Mouse (Mus musculus) forebrain, postnatal 0 days (tissue): ENCODE data around the gene Pde5a. TPM values are rescaled to one million over a fixed set of nuclear protein-coding genes. Genes with fewer than 3 reads are reported as not detected.
A peak's percentile ranks its signal among the peaks of the same experiment; 100 is the strongest.

Experiments used
- ATAC-seq: fragments of 200-750 bp; cut with Nextera tagmentation; 2 replicates; pipeline ENCODE4 v1.8.0; 2017; ENCODE audit warnings: mild to moderate bottlenecking, moderate library complexity
- DNase-seq: peaks from one replicate; pipeline ENCODE4 v3.0.0-alpha.2; 2015
- H3K27ac ChIP-seq: fragments of 300-500 bp; sonication (generic); 2 replicates; pipeline ENCODE4 v1.5.1; 2014; ENCODE audit warnings: low read depth, mild to moderate bottlenecking, antibody characterized with exemption, low read length, moderate library complexity, mixed read lengths
- H3K27me3 ChIP-seq: fragments of 300-500 bp; sonication (generic); 2 replicates; pipeline ENCODE4 v1.6.1; 2014; ENCODE audit warnings: mild to moderate bottlenecking, low read length, mixed read lengths; ENCODE audit not compliant: insufficient read depth
- H3K36me3 ChIP-seq: fragments of 300-500 bp; sonication (generic); 2 replicates; pipeline ENCODE4 v1.6.1; 2014; ENCODE audit warnings: mild to moderate bottlenecking, moderate library complexity; ENCODE audit not compliant: insufficient read depth
- H3K4me1 ChIP-seq: fragments of 300-500 bp; sonication (generic); 2 replicates; pipeline ENCODE4 v1.6.1; 2014; ENCODE audit warnings: antibody characterized with exemption; ENCODE audit not compliant: insufficient read depth
- H3K4me2 ChIP-seq: fragments of 300-500 bp; sonication (generic); 2 replicates; pipeline ENCODE4 v1.6.1; 2014; ENCODE audit warnings: low read depth, mild to moderate bottlenecking, moderate library complexity
- H3K4me3 ChIP-seq: fragments of 300-500 bp; sonication (generic); 2 replicates; pipeline ENCODE4 v1.5.1; 2014; ENCODE audit warnings: low read depth, low read length, mixed read lengths
- H3K9ac ChIP-seq: fragments of 300-500 bp; sonication (generic); 2 replicates; pipeline ENCODE4 v1.6.1; 2014; ENCODE audit warnings: mild to moderate bottlenecking
- H3K9me3 ChIP-seq: fragments of 300-500 bp; sonication (generic); 2 replicates; pipeline ENCODE4 v1.6.1; 2016; ENCODE audit warnings: low read length
- CTCF ChIP-seq: sonication (generic); IDR thresholded peaks from 2 replicates; pipeline ENCODE4 v1.5.1; 2016; ENCODE audit warnings: antibody characterized with exemption, control low read depth, low read depth
- WGBS: fragments of 180-500 bp; shearing (Covaris S2); extraction: QIAGEN DNeasy Blood & Tissue Kit; methylation state at CpG from one replicate; pipeline ENCODE4 v1.1.7; 2014; 5-methylcytosine and 5-hydroxymethylcytosine counted together
- polyA plus RNA-seq: library from polyadenylated mRNA; unstranded; fragments of >200 nt; fragmentation: Nextera tagmentation; extraction: Ambion mirVana; gene quantifications from 2 replicates; pipeline ENCODE4 v1.2.1, GENCODE M21; 2015
- total RNA-seq: library from RNA; depleted of rRNA; stranded (reverse); fragments of >200 nt; gene quantifications from 2 replicates; pipeline ENCODE4 v1.2.3, GENCODE M21; 2014

The Pde5a gene
- total and polyA plus RNA-seq, 2 experiments from 2014 or later, result 1.4 to 8.7 TPM

- Histone ChIP-seq H3K4me3 (no peak overlapping the region), H3K27ac (no peak overlapping the region), H3K4me1 (0 out of 2 replicates have a peak, but pooled peaks cover 2% of the 10 kb centered on the region), H3K36me3 (no peaks in the 10 kb centered on the region), H3K9ac (no peak overlapping the region), H3K4me2 (no peak overlapping the region), H3K9me3 (no peaks in the 10 kb centered on the region), H3K27me3 (no peaks in the 10 kb centered on the region)
- ATAC-seq, result no peak
- no peak for TF ChIP-seq CTCF
- DNase-seq, result no peak
- WGBS, result 86% methylated on average over 8 of the region's 8 CpGs
Observed at GRCm38 (mm10) chr3:122763240-122763761, 34.6 kb downstream of the Pde5a start.

- no peak overlapping the region for H3K4me2 ChIP-seq
- H3K36me3 ChIP-seq, result no peaks in the 10 kb centered on the region
- no peak for DNase-seq
- ATAC-seq, result no peak
- H3K4me3 ChIP-seq, result no peak overlapping the region
- 66% methylated on average over 14 of the region's 14 CpGs for WGBS
- TF ChIP-seq CTCF, result no peak
- no peaks in the 10 kb centered on the region for H3K27me3 ChIP-seq
- no peak overlapping the region for H3K27ac ChIP-seq
- no peak overlapping the region for H3K9ac ChIP-seq
- no peaks in the 10 kb centered on the region for H3K9me3 ChIP-seq
- 0 out of 2 replicates have a peak, but pooled peaks cover 2% of the 10 kb centered on the region for H3K4me1 ChIP-seq
Observed at GRCm38 (mm10) chr3:122763768-122764167, 35.0 kb downstream of the Pde5a start.

GRCm38 (mm10) chr3:122766930-122767329 lies 38.2 kb downstream of the Pde5a start:
- WGBS, result 37% methylated on average over 4 of the region's 4 CpGs
- H3K4me2 ChIP-seq, result no peak overlapping the region
- H3K9ac ChIP-seq, result no peak overlapping the region
- peak overlapping the region; percentile 59; the same call in 1 of the 2 replicates for H3K27ac ChIP-seq
- peak; percentile 25 for DNase-seq
- no peak for TF ChIP-seq CTCF
- H3K4me3 ChIP-seq, result no peak overlapping the region
- ATAC-seq, result no peak
- H3K9me3 ChIP-seq, result no peaks in the 10 kb centered on the region
- no peaks in the 10 kb centered on the region for H3K36me3 ChIP-seq
- H3K4me1 ChIP-seq, result 0 out of 2 replicates have a peak, but pooled peaks cover 2% of the 10 kb centered on the region
- no peaks in the 10 kb centered on the region for H3K27me3 ChIP-seq

GRCm38 (mm10) chr3:122767841-122768240 lies 39.1 kb downstream of the Pde5a start:
- no peak overlapping the region for H3K4me2 ChIP-seq
- DNase-seq (no peak), ATAC-seq (no peak)
- WGBS, result 65% methylated on average over 5 of the region's 5 CpGs
- H3K27ac ChIP-seq, result no peak overlapping the region
- no peak overlapping the region for H3K4me3 ChIP-seq
- no peak overlapping the region for H3K9ac ChIP-seq
- H3K36me3 ChIP-seq, result no peaks in the 10 kb centered on the region
- H3K27me3 ChIP-seq, result no peaks in the 10 kb centered on the region
- no peaks in the 10 kb centered on the region for H3K9me3 ChIP-seq
- 0 out of 2 replicates have a peak, but pooled peaks cover 2% of the 10 kb centered on the region for H3K4me1 ChIP-seq
- no peak for TF ChIP-seq CTCF

GRCm38 (mm10) chr3:122781417-122781816 lies 52.7 kb downstream of the Pde5a start:
- DNase-seq, result no peak
- WGBS, result 27% methylated on average over 6 of the region's 6 CpGs

GRCm38 (mm10) chr3:122784245-122784644 lies 55.5 kb downstream of the Pde5a start:
- H3K27me3 ChIP-seq, result no peaks in the 10 kb centered on the region
- DNase-seq, result no peak
- TF ChIP-seq CTCF, result peak; percentile 48; the same call in 1 of the 2 replicates
- H3K27ac ChIP-seq, result no peak overlapping the region
- H3K4me2 ChIP-seq, result no peak overlapping the region
- WGBS, result 47% methylated on average over 1 of the region's 1 CpGs
- H3K9me3 ChIP-seq, result no peaks in the 10 kb centered on the region
- H3K36me3 ChIP-seq, result no peaks in the 10 kb centered on the region
- H3K4me3 ChIP-seq, result no peak overlapping the region
- no peak for ATAC-seq
- no peaks in the 10 kb centered on the region for H3K4me1 ChIP-seq
- no peak overlapping the region for H3K9ac ChIP-seq

More at GRCm38 (mm10) chr3:122781417-122781816, 52.7 kb downstream of the Pde5a start:
- TF ChIP-seq CTCF, result no peak
- Histone ChIP-seq H3K4me1 (no peaks in the 10 kb centered on the region), H3K27ac (no peak overlapping the region), H3K4me3 (no peak overlapping the region), H3K27me3 (no peaks in the 10 kb centered on the region), H3K9ac (no peak overlapping the region), H3K9me3 (no peaks in the 10 kb centered on the region), H3K4me2 (no peak overlapping the region), H3K36me3 (no peaks in the 10 kb centered on the region)
- ATAC-seq, result no peak

- ATAC-seq, result peak; percentile 88
- TF ChIP-seq CTCF, result no peak
- no peaks in the 10 kb centered on the region for H3K4me1 ChIP-seq
- no peaks in the 10 kb centered on the region for H3K9me3 ChIP-seq
- H3K4me3 ChIP-seq, result no peak overlapping the region
- H3K27me3 ChIP-seq, result no peaks in the 10 kb centered on the region
- H3K27ac ChIP-seq, result peak overlapping the region; percentile 68
- H3K4me2 ChIP-seq, result no peak overlapping the region
- 58% methylated on average over 9 of the region's 9 CpGs for WGBS
- no peak overlapping the region for H3K9ac ChIP-seq
- DNase-seq, result peak; percentile 81
- H3K36me3 ChIP-seq, result no peaks in the 10 kb centered on the region
Observed at GRCm38 (mm10) chr3:122788314-122788713, 59.6 kb downstream of the Pde5a start.
